Mouse (Mus musculus): ENCODE results near the gene Gm21992.

DNA sequence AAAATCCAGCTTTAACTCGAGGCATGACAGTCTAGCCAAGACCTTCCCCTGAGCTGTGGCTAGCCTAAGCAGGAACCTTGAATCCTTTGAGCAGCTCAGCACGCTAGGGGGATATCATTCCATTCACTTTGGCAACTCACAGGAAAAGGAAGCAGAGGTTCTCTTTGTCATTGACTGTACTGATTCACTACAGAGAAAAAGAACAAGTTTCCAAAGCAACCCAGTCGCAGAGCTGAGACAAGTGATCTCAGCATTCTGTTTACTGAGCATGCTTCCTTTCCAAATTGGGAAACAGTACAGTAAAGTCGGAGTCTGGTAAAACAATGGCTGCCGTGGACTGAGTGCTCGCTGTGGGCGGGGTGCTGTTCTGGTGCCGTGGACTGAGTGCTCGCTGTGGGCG, 102.6 kb downstream of the Gm21992 start:
- TF ChIP-seq CTCF (IDR thresholded peaks at IDR 0.05; ENCODE audit: low read depth, low read length) (no peak), POLR2A (IDR thresholded peaks at IDR 0.05; ENCODE audit: insufficient read depth, low read length) (no peak), EP300 (IDR thresholded peaks at IDR 0.05; ENCODE audit: insufficient read depth, low read depth, low read length) (no peak)

All from ES-Bruce4 (cell line).